Mouse (Mus musculus): Measurements from ENCODE around the gene Cggbp1.

GRCm38 (mm10) chr16:64850287-64851084, 1.3 kb upstream of the Cggbp1 start:
- TF ChIP-seq CTCF (IDR thresholded peaks at IDR 0.05; ENCODE audit: low read depth): no peak
- TF ChIP-seq EP300 (optimal IDR thresholded peaks at IDR 0.05): no peak

Measured in stomach, postnatal 0 days (tissue).